Mouse (Mus musculus): Measurements from ENCODE around the gene Fignl2. TPM values are rescaled to one million over a fixed set of nuclear protein-coding genes. Genes with fewer than 3 reads are reported as not detected.

Gene Fignl2
- total and polyA plus RNA-seq, 3 experiments = not detected

GRCm38 (mm10) chr15:101078731-101079156 lies 377 bp upstream of the Fignl2 start:
- no peaks in the 10 kb centered on the region for H3K79me2 ChIP-seq (replicated peaks; ENCODE audit: control insufficient read depth, extremely low read depth, insufficient read depth, poor library complexity, severe bottlenecking)
- no peaks in the 10 kb centered on the region for H3K36me3 ChIP-seq (replicated peaks in 1 of 2; ENCODE audit: control insufficient read depth in 1 of 2, insufficient read depth in 1 of 2, low read length in 1 of 2)
- in situ Hi-C loops (cut with MboI; ENCODE audit: low pct_ligation_motif_present, low pct_unique_long_range_greater_than_20kb, low sequenced_read_pairs) = no loop called here
- TF ChIP-seq EP300 (IDR thresholded peaks at IDR 0.05; ENCODE audit: low read length) = no peak
- 0 out of 4 replicates have a peak, but pooled peaks of 1 of the 2 experiments have one; percentile 5 for TF ChIP-seq CTCF (conservative IDR thresholded peaks at IDR 0.05 in 1 of 2, IDR thresholded peaks at IDR 0.05 in 1 of 2; ENCODE audit: low read depth in 2 of 2, low read length in 2 of 2)
- dilution Hi-C loops (cut with MboI; ENCODE audit: extremely low pct_ligation_motif_present, extremely low pct_unique_long_range_greater_than_20kb, low sequenced_read_pairs) = no loop called here
- H3K4me2 ChIP-seq (ENCODE audit: insufficient read depth, low read depth, poor library complexity, severe bottlenecking) = 0 out of 2 replicates have a peak overlapping the region, but pooled peaks have one; percentile 25
- peaks cover 88% of the 10 kb centered on the region for H3K27me3 ChIP-seq (replicated peaks)
- H3K27ac ChIP-seq (ENCODE audit: insufficient read depth, low read depth) = no peak overlapping the region
- DNase-seq (ENCODE audit: extremely low read depth) = no peak
- H3K4me3 ChIP-seq (replicated peaks in 1 of 3; ENCODE audit: low read depth in 2 of 3, low read length in 2 of 3, poor library complexity in 1 of 3) = peak overlapping the region in 2 of 3 experiments; percentile 32 to 53
- peaks cover 9% of the 10 kb centered on the region for H3K9me3 ChIP-seq (replicated peaks; ENCODE audit: low read length)
- H3K4me1 ChIP-seq (ENCODE audit: control insufficient read depth in 1 of 2, insufficient read depth in 2 of 2) = peaks cover 3 to 9% of the 10 kb centered on the region in 2 experiments
- no peak overlapping the region for H3K9ac ChIP-seq (ENCODE audit: insufficient read depth, low read depth)

GRCm38 (mm10) chr15:101077001-101077812 lies 1.2 kb downstream of the Fignl2 start:
- H3K27me3 ChIP-seq (replicated peaks) = peaks cover 91% of the 10 kb centered on the region
- no peak for DNase-seq (ENCODE audit: extremely low read depth)
- peaks cover 9% of the 10 kb centered on the region for H3K9me3 ChIP-seq (replicated peaks; ENCODE audit: low read length)
- H3K36me3 ChIP-seq (replicated peaks in 1 of 2; ENCODE audit: control insufficient read depth in 1 of 2, insufficient read depth in 1 of 2, low read length in 1 of 2) = no peaks in the 10 kb centered on the region
- H3K27ac ChIP-seq (ENCODE audit: insufficient read depth, low read depth) = no peak overlapping the region
- H3K4me2 ChIP-seq (ENCODE audit: insufficient read depth, low read depth, poor library complexity, severe bottlenecking) = no peak overlapping the region
- no peak overlapping the region for H3K4me3 ChIP-seq (replicated peaks in 1 of 3; ENCODE audit: low read depth in 2 of 3, low read length in 2 of 3, poor library complexity in 1 of 3)
- TF ChIP-seq UBTF (IDR thresholded peaks at IDR 0.05; ENCODE audit: low read depth, low read length) (no peak), NELFE (IDR thresholded peaks at IDR 0.05; ENCODE audit: low read depth, low read length) (no peak), JUND (conservative IDR thresholded peaks at IDR 0.05; ENCODE audit: low read depth, low read length) (no peak), BHLHE40 (IDR thresholded peaks at IDR 0.05; ENCODE audit: low read depth, low read length) (no peak), E2F4 (IDR thresholded peaks at IDR 0.05; ENCODE audit: insufficient replicate concordance, low read depth, low read length) (no peak), NRF1 (IDR thresholded peaks at IDR 0.05; ENCODE audit: low read depth, low read length) (no peak), ZMIZ1 (IDR thresholded peaks at IDR 0.05; ENCODE audit: low read depth, low read length) (no peak), MEF2A (IDR thresholded peaks at IDR 0.05; ENCODE audit: borderline replicate concordance, low read depth, low read length) (no peak), CTCF (conservative IDR thresholded peaks at IDR 0.05 in 1 of 2, IDR thresholded peaks at IDR 0.05 in 1 of 2; ENCODE audit: low read depth in 2 of 2, low read length in 2 of 2) (no peak), TBP (conservative IDR thresholded peaks at IDR 0.05; ENCODE audit: low read depth, low read length) (no peak), ETS1 (conservative IDR thresholded peaks at IDR 0.05; ENCODE audit: low read depth, low read length) (no peak), CHD1 (IDR thresholded peaks at IDR 0.05; ENCODE audit: low read depth, low read length) (no peak), CHD2 (IDR thresholded peaks at IDR 0.05; ENCODE audit: low read length) (no peak), KAT2A (IDR thresholded peaks at IDR 0.05; ENCODE audit: insufficient replicate concordance, low read length) (no peak), GABPA (IDR thresholded peaks at IDR 0.05; ENCODE audit: insufficient replicate concordance, low read depth, low read length) (no peak), HCFC1 (IDR thresholded peaks at IDR 0.05; ENCODE audit: low read depth, low read length) (no peak), ZNF384 (IDR thresholded peaks at IDR 0.05; ENCODE audit: low read depth, low read length) (no peak), MAZ (IDR thresholded peaks at IDR 0.05; ENCODE audit: low read depth, low read length) (no peak)
- dilution Hi-C loops (cut with MboI; ENCODE audit: extremely low pct_ligation_motif_present, extremely low pct_unique_long_range_greater_than_20kb, low sequenced_read_pairs) (no loop called here), in situ Hi-C loops (cut with MboI; ENCODE audit: low pct_ligation_motif_present, low pct_unique_long_range_greater_than_20kb, low sequenced_read_pairs) (no loop called here)
- no peak overlapping the region for H3K9ac ChIP-seq (ENCODE audit: insufficient read depth, low read depth)
- no peaks in the 10 kb centered on the region for H3K79me2 ChIP-seq (replicated peaks; ENCODE audit: control insufficient read depth, extremely low read depth, insufficient read depth, poor library complexity, severe bottlenecking)
- peaks cover under 1 to 4% of the 10 kb centered on the region in 2 experiments; a peak in 3 of 4 replicates for H3K4me1 ChIP-seq (ENCODE audit: control insufficient read depth in 1 of 2, insufficient read depth in 2 of 2)
